Mouse (Mus musculus): Measurements from ENCODE around the gene Armc8.

Armc8 gene

GRCm38 (mm10) chr9:99447323-99447722 is 121.4 kb downstream of the Armc8 start:
- DNase-seq (ENCODE audit: low spot score in 2 of 2) = no peak

GRCm38 (mm10) chr9:99446259-99446658 is 122.4 kb downstream of the Armc8 start:
- no peak for DNase-seq (ENCODE audit: low spot score in 2 of 2)

- no peak for DNase-seq (ENCODE audit: low spot score in 2 of 2)
These were observed 124.0 kb downstream of the Armc8 start for GRCm38 (mm10) chr9:99444590-99445178.

- DNase-seq (ENCODE audit: low spot score in 2 of 2) = no peak
These were observed 126.9 kb downstream of the Armc8 start for GRCm38 (mm10) chr9:99441647-99442433.

GRCm38 (mm10) chr9:99440941-99441340 is 127.8 kb downstream of the Armc8 start:
- no peak for DNase-seq (ENCODE audit: low spot score in 2 of 2)

- DNase-seq (ENCODE audit: low spot score in 2 of 2) = no peak
These were observed 129.6 kb downstream of the Armc8 start for GRCm38 (mm10) chr9:99439064-99439463.

- DNase-seq (ENCODE audit: low spot score in 2 of 2) = no peak
These were observed 130.7 kb downstream of the Armc8 start for GRCm38 (mm10) chr9:99437781-99438565.

GRCm38 (mm10) chr9:99437031-99437764 is 131.5 kb downstream of the Armc8 start, which contains the start of gene Mras:
Gene Mras (minus strand): TSS chr9:99437381.
- DNase-seq (ENCODE audit: low spot score in 2 of 2) = no peak

- DNase-seq (ENCODE audit: low spot score in 2 of 2) = peak; percentile 81 to 89
These were observed 132.3 kb downstream of the Armc8 start for GRCm38 (mm10) chr9:99436182-99437030.

- peak in 1 of 2 experiments; percentile 35 for DNase-seq (ENCODE audit: low spot score in 2 of 2)
These were observed 133.0 kb downstream of the Armc8 start for GRCm38 (mm10) chr9:99435619-99436181.

GRCm38 (mm10) chr9:99434892-99435618 is 133.6 kb downstream of the Armc8 start:
- no peak for DNase-seq (ENCODE audit: low spot score in 2 of 2)

GRCm38 (mm10) chr9:99432478-99432877 is 136.2 kb downstream of the Armc8 start:
- DNase-seq (ENCODE audit: low spot score in 2 of 2) = peak in 1 of 2 experiments; percentile 48

GRCm38 (mm10) chr9:99431963-99432362 is 136.7 kb downstream of the Armc8 start:
- DNase-seq (ENCODE audit: low spot score in 2 of 2) = no peak

GRCm38 (mm10) chr9:99431346-99431745 is 137.4 kb downstream of the Armc8 start:
- DNase-seq (ENCODE audit: low spot score in 2 of 2) = no peak

- no peak for DNase-seq (ENCODE audit: low spot score in 2 of 2)
These were observed 137.9 kb downstream of the Armc8 start for GRCm38 (mm10) chr9:99430806-99431205.

- no peak for DNase-seq (ENCODE audit: low spot score in 2 of 2)
These were observed 138.9 kb downstream of the Armc8 start for GRCm38 (mm10) chr9:99429845-99430244.

GRCm38 (mm10) chr9:99428601-99429331 is 139.9 kb downstream of the Armc8 start:
- DNase-seq (ENCODE audit: low spot score in 2 of 2) = no peak
